Mouse (Mus musculus): ENCODE measurements around the gene Wfdc12. TPM values are rescaled to one million over a fixed set of nuclear protein-coding genes. Genes with fewer than 3 reads are reported as not detected.

Wfdc12 gene
- total RNA-seq, 2 experiments from 2014 or later: not detected

- intact Hi-C loops (cut with DNase I): loop anchor here (2.0 kb wide), 2 partner anchors 45 to 77 kb away; no protein-coding TSS in a partner anchor
- DNase-seq (ENCODE audit: low spot score): no peak
Measured at GRCm38 (mm10) chr2:164180124-164180523, 10.3 kb downstream of the Wfdc12 start.

- DNase-seq (ENCODE audit: low spot score): no peak
- intact Hi-C loops (cut with DNase I): no loop called here
Measured at GRCm38 (mm10) chr2:164177831-164178230, 12.6 kb downstream of the Wfdc12 start.

- DNase-seq (ENCODE audit: low spot score): no peak
- intact Hi-C loops (cut with DNase I): no loop called here
Measured at GRCm38 (mm10) chr2:164175850-164176249, 14.6 kb downstream of the Wfdc12 start.

GRCm38 (mm10) chr2:164174649-164175395 lies 15.6 kb downstream of the Wfdc12 start:
- intact Hi-C loops (cut with DNase I): no loop called here
- no peak for DNase-seq (ENCODE audit: low spot score)

DNA sequence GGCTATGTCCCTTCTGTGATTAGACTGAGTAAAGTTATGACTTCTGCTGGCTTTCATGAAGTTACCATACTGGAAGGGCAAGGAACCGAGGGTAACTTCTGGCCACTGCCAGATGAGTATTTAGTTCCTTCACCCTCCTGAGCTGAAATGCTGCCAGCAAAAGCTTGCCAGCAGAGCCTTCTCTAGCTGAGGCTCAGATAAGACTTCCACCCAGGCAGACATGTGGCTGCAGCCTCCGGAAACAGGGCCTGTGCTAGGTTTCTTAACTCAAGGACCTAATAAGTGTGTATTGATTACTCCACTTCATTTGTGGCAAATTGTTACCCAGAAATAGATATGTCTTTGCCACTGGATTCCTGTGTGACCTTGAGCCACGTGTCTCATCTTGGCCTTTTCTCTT lies 17.0 kb downstream of the Wfdc12 start:
- intact Hi-C loops (cut with DNase I): no loop called here
- no peak for DNase-seq (ENCODE audit: low spot score)

- intact Hi-C loops (cut with DNase I): no loop called here
- DNase-seq (ENCODE audit: low spot score): no peak
Measured at GRCm38 (mm10) chr2:164170902-164171301, 19.5 kb downstream of the Wfdc12 start, which contains the start of gene Kcns1. Gene Kcns1, minus strand, starts transcription at chr2:164171113.

GRCm38 (mm10) chr2:164170326-164170725 lies 20.1 kb downstream of the Wfdc12 start:
- intact Hi-C loops (cut with DNase I): no loop called here
- no peak for DNase-seq (ENCODE audit: low spot score)

DNA sequence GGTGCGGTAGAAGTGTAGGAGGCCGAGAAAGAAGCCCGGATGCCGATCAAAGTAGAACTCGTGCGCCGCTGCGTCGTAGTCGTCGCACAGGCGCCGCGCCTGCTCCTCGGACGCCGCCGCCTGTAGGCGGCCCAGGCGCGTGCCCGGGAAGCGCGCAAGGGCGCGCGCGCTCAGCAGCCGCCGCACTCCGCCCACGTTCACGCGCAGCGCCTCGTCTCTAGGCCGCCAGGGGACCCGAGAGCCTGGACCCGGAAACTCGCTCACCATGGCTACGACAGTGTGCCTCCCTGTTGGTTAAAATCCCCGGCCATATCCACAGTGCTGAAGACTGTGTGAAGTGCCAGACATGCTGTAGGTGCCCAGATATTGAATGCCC lies 21.8 kb downstream of the Wfdc12 start:
- intact Hi-C loops (cut with DNase I): no loop called here
- no peak for DNase-seq (ENCODE audit: low spot score)

- DNase-seq (ENCODE audit: low spot score): no peak
- intact Hi-C loops (cut with DNase I): no loop called here
Measured at GRCm38 (mm10) chr2:164167752-164168570, 22.4 kb downstream of the Wfdc12 start.

DNA sequence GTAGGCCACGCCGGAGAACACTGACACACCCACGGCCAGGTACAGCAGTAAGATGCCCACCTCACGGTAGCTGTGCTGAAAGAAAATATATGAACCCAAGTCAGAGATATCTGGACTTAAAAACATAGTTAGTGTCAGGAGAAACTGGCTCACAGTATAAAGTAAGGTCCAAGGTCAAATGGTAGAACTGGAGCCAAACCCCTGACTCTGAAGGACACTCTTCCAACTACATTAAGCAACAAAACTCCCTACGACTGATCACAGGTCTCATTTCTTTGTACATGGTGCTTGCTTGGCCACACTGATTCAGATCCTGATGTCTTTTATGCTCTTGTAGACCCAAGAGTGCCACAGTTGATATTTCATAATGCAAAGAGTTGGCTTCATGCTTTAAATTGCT lies 25.5 kb downstream of the Wfdc12 start:
- DNase-seq (ENCODE audit: low spot score): no peak
- intact Hi-C loops (cut with DNase I): no loop called here

GRCm38 (mm10) chr2:164161515-164162055 lies 28.8 kb downstream of the Wfdc12 start:
- no peak for DNase-seq (ENCODE audit: low spot score)
- intact Hi-C loops (cut with DNase I): no loop called here

DNA sequence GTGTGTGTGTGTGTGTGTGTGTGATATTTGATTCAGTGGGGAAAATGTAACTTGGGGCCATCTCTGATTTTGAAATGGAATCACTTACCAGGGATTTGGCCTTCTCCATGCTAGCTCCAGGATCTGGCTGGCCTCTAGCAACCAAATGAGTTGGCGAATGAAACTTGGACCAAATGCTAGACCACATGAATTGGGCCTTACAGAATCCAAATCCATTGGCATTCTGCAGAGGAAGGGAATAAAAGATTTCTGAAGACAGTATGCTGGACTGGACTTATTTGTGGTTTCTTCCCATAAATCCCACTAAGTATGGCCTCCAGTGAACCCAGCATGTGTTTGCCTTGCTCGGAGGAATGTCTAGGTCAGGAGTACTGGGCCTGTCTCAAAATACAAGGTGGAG lies 31.6 kb downstream of the Wfdc12 start:
- DNase-seq (ENCODE audit: low spot score): no peak
- intact Hi-C loops (cut with DNase I): no loop called here

- no peak for DNase-seq (ENCODE audit: low spot score)
- intact Hi-C loops (cut with DNase I): no loop called here
Measured at GRCm38 (mm10) chr2:164156158-164156557, 34.2 kb downstream of the Wfdc12 start.

DNA sequence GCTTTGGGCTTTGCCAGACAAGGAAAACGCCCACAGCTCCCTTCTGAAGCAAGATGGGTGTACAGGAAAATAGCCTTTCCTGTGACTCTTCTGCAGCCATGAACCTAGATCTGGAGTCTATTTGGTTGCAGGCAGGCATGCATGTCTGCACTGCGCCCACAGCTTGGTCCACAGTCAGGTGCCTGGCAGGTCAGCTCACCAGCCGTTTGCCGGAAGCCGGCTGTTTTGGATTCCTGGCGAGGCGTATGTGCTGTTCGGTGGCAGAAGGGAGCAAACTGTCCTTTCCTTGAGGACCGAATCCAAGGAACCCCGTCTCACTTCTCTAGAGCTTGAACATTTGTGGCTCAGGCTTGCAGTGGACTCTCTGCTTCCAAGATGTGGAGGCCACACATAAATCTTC lies 36.4 kb downstream of the Wfdc12 start:
- intact Hi-C loops (cut with DNase I): no loop called here
- DNase-seq (ENCODE audit: low spot score): no peak

DNA sequence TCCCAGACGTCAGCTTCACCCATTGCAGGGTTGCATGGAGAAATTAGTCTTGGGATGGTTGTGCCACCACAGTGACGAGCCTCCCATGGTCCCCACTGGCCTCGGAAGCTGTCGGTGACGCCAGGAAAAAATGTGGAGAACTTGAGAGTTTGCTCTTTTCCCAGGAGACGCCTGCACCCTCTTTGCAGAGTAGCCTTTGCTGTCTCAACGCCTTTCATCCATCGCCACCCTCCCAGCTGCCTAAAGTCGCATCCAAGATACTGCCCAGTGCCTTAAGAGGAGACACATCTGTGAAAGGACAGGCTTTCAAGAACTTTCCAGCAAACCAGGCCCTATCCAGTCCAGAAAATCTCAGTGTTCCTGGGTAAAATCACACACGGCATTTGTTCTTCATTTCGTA lies 38.1 kb downstream of the Wfdc12 start:
- no peak for DNase-seq (ENCODE audit: low spot score)
- intact Hi-C loops (cut with DNase I): no loop called here

- intact Hi-C loops (cut with DNase I): no loop called here
- DNase-seq (ENCODE audit: low spot score): no peak
Measured at GRCm38 (mm10) chr2:164150086-164150760, 40.2 kb downstream of the Wfdc12 start.

DNA sequence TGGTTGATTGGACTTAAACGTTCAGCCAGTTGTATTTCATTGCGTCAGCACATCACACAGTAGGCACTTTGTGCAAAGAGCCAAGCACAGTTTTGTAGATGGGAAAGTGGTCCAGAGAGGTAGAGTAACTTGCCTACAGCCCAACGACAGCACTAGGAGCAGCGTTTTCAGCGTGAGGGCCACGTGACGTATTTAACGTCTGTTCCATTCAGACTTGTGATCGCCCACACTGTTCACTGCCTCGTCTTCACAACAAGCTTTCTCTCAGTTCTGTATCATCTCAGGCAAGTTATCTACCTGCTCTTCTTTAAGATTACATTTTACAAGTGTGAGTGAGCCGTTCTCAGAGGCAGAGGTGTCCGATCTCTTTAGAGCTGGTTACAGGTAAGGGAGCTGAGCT lies 43.9 kb downstream of the Wfdc12 start:
- DNase-seq (ENCODE audit: low spot score): no peak
- intact Hi-C loops (cut with DNase I): no loop called here

- intact Hi-C loops (cut with DNase I): no loop called here
- no peak for DNase-seq (ENCODE audit: low spot score)
Measured at GRCm38 (mm10) chr2:164144541-164144940, 45.9 kb downstream of the Wfdc12 start.

- intact Hi-C loops (cut with DNase I): no loop called here
- no peak for DNase-seq (ENCODE audit: low spot score)
Measured at GRCm38 (mm10) chr2:164144025-164144424, 46.4 kb downstream of the Wfdc12 start.

DNA sequence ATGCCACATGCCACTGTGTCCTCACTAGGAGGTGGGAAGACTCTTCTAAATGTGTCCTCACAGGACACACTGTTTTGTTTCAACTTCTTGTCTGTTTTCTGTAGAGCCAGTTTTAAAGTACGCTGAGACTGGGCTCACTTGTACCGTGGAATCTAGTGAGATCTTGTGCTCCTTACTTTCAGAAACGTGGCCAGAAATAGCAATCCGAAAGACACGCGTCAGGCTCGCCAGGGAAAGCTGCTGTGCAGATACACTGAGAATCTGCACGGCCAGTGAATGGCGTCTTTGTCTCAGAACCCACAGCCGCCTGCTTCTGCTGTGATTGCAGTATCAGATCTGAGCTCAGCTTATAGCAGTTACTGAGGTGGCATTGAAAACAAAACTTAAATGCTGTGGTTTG lies 48.4 kb downstream of the Wfdc12 start:
- no peak for DNase-seq (ENCODE audit: low spot score)
- intact Hi-C loops (cut with DNase I): no loop called here

All from heart, postnatal 25 days (tissue).